Mouse (Mus musculus) heart, embryonic 14.5 days (tissue): ENCODE results near the gene Pcdh9. TPM values are rescaled to one million over a fixed set of nuclear protein-coding genes. Genes with fewer than 3 reads are reported as not detected.
A peak's percentile ranks its signal among the peaks of the same experiment; 100 is the strongest.

Experiments used
- ATAC-seq: fragments of 200-750 bp; cut with Nextera tagmentation; 2 replicates; pipeline ENCODE4 v1.8.0; 2017; ENCODE audit warnings: low read depth, moderate TSS enrichment; ENCODE audit not compliant: insufficient number of reproducible peaks, insufficient read depth, low FRiP score
- H3K27ac ChIP-seq, 2 experiments: fragments of 200-500 bp in 1 of 2; fragments of 300-500 bp in 1 of 2; sonication (generic) in 1 of 2; replicated peaks in 1 of 2; 2 replicates each; pipeline ENCODE4 v1.5.1; 2012 to 2014; ENCODE audit warnings: low read depth in 2 of 2, low read length in 2 of 2, control low read depth in 1 of 2, mild to moderate bottlenecking in 1 of 2, mixed read lengths in 1 of 2; ENCODE audit not compliant: control insufficient read depth in 1 of 2, insufficient read depth in 1 of 2
- H3K27me3 ChIP-seq: fragments of 300-500 bp; sonication (generic); 2 replicates; pipeline ENCODE4 v1.6.1; 2014; ENCODE audit warnings: mild to moderate bottlenecking, low read length, control low read depth; ENCODE audit not compliant: control insufficient read depth, insufficient read depth
- H3K36me3 ChIP-seq: fragments of 300-500 bp; sonication (generic); 2 replicates; pipeline ENCODE4 v1.6.1; 2014; ENCODE audit warnings: mild to moderate bottlenecking, control low read depth, low read length, mixed read lengths; ENCODE audit not compliant: control insufficient read depth, insufficient read depth
- H3K4me1 ChIP-seq, 2 experiments: fragments of 200-500 bp in 1 of 2; fragments of 300-500 bp in 1 of 2; sonication (generic) in 1 of 2; 2 replicates each; pipeline ENCODE4 v1.6.1; 2012 to 2014; ENCODE audit warnings: low read length in 2 of 2, control low read depth in 1 of 2, mixed read lengths in 1 of 2; ENCODE audit not compliant: control insufficient read depth in 2 of 2, insufficient read depth in 2 of 2
- H3K4me2 ChIP-seq: fragments of 300-500 bp; sonication (generic); 2 replicates; pipeline ENCODE4 v1.6.1; 2014; ENCODE audit warnings: mild to moderate bottlenecking, low read length
- H3K4me3 ChIP-seq, 2 experiments: fragments of 200-500 bp in 1 of 2; fragments of 300-500 bp in 1 of 2; sonication (generic) in 1 of 2; 2 replicates each; pipeline ENCODE4 v1.5.1; 2012 to 2014; ENCODE audit warnings: low read length in 2 of 2, mild to moderate bottlenecking in 2 of 2, control low read depth in 1 of 2, low read depth in 1 of 2, moderate library complexity in 1 of 2; ENCODE audit not compliant: control insufficient read depth in 1 of 2, insufficient read depth in 1 of 2
- H3K9ac ChIP-seq: fragments of 300-500 bp; sonication (generic); 2 replicates; pipeline ENCODE4 v1.6.1; 2014; ENCODE audit warnings: mild to moderate bottlenecking, low read length
- H3K9me3 ChIP-seq: fragments of 300-500 bp; sonication (generic); 2 replicates; pipeline ENCODE4 v1.6.1; 2016; ENCODE audit warnings: low read length, control low read depth; ENCODE audit not compliant: control insufficient read depth
- WGBS: fragments of 180-500 bp; shearing (Covaris S2); extraction: QIAGEN DNeasy Blood & Tissue Kit; methylation state at CpG from one replicate; pipeline ENCODE4 v1.1.7; 2014; 5-methylcytosine and 5-hydroxymethylcytosine counted together
- polyA plus RNA-seq: library from polyadenylated mRNA; unstranded; fragments of >200 nt; fragmentation: Nextera tagmentation; extraction: Ambion mirVana; gene quantifications from 2 replicates; pipeline ENCODE4 v1.2.1, GENCODE M21; 2014

Pcdh9 gene
- polyA plus RNA-seq, 1 experiment from 2014 or later, result 8.1 TPM

DNA sequence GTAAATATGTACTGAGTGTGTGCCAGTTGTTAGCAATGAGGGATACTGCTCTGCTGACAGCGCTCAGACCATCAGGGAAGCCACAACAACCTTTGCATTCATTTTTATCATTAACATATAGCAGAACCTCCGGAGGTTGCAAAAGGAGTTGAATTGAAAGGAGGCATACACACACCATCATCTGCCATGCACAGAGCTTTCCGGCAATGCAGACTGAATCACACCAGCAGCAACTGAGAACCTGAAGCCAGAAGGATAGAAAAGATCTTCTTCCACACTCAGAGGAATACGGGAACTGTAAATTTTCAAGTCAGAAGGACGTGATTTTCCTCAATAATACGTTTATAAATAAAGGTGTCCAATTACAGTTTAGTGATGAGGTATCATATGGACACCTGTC, 747.1 kb downstream of the Pcdh9 start:
- Histone ChIP-seq H3K9me3 (no peaks in the 10 kb centered on the region), H3K4me3 (no peak overlapping the region), H3K4me1 (no peaks in the 10 kb centered on the region), H3K36me3 (no peaks in the 10 kb centered on the region), H3K27ac (no peak overlapping the region), H3K27me3 (no peaks in the 10 kb centered on the region), H3K4me2 (no peak overlapping the region), H3K9ac (no peak overlapping the region)
- 81% methylated on average over 6 of the region's 6 CpGs for WGBS
- no peak for ATAC-seq

DNA sequence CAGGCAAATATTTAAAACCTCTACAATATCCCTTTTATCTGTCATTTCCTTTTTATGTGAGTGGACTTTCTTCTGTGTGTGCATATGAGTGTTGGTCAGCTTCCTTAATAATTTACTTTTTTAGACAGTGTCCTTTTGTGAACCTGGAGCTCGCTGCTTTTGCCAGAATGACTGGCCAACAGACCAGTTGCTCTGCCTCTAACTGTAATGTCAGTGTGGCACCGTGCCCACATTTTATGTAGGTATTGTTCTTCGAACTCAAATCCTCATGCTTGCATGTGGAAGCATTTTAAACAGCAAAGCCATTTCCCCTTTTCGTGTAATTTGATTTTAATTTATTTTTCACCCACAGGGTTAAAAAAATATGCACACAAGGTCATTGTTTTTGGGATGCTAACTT, 748.4 kb downstream of the Pcdh9 start:
- ATAC-seq, result no peak
- no peaks in the 10 kb centered on the region for H3K4me1 ChIP-seq
- H3K9ac ChIP-seq, result no peak overlapping the region
- H3K4me3 ChIP-seq, result no peak overlapping the region
- H3K27me3 ChIP-seq, result no peaks in the 10 kb centered on the region
- H3K27ac ChIP-seq, result no peak overlapping the region
- no peaks in the 10 kb centered on the region for H3K9me3 ChIP-seq
- WGBS, result 79% methylated on average over 4 of the region's 4 CpGs
- no peaks in the 10 kb centered on the region for H3K36me3 ChIP-seq
- no peak overlapping the region for H3K4me2 ChIP-seq

DNA sequence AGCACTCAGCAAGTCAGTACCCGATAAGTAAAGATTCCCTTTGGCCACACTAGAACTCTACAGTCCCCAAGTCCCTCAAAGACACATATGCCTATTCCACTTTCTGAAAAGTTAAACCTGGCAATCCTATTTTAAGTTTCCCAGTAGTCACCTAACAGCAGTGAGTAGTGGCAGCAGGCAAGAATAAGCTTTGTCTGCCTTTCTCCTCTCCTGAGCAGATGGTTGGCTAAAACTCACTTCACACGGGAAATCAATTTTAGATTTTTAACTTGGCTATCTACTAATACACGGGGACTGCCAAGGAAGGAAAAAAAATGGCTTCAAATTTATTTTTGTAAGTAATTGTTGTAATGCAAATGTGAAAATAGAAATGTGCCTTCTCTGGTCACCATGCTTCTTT, 763.5 kb downstream of the Pcdh9 start:
- no peak overlapping the region for H3K4me2 ChIP-seq
- no peak overlapping the region for H3K4me3 ChIP-seq
- no peaks in the 10 kb centered on the region for H3K27me3 ChIP-seq
- no peak overlapping the region for H3K9ac ChIP-seq
- no peak for ATAC-seq
- 67% methylated on average over 3 of the region's 3 CpGs for WGBS
- H3K4me1 ChIP-seq, result no peaks in the 10 kb centered on the region
- no peak overlapping the region for H3K27ac ChIP-seq
- no peaks in the 10 kb centered on the region for H3K9me3 ChIP-seq
- H3K36me3 ChIP-seq, result no peaks in the 10 kb centered on the region

DNA sequence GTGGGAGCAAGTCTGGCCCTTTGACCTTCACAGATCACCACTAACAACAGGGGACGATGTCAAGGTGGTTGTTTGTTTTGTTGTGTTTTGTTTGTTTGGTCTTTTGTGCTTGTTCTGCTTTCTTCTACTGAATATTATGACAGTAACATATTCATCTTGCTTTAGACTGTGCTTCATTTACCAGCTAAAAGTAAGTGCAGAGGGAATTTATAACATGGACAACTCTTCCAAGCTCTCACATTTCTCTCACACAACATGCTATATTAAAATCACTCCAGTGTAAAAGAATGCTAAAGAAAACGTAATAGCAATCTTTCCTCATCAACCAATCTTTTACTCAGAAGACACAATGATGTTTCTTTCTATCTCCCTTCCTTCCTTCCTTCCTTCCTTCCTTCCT, 787.7 kb downstream of the Pcdh9 start:
- WGBS, result 68% methylated on average over 2 of the region's 2 CpGs
- ATAC-seq, result no peak
- H3K27ac ChIP-seq, result no peak overlapping the region

DNA sequence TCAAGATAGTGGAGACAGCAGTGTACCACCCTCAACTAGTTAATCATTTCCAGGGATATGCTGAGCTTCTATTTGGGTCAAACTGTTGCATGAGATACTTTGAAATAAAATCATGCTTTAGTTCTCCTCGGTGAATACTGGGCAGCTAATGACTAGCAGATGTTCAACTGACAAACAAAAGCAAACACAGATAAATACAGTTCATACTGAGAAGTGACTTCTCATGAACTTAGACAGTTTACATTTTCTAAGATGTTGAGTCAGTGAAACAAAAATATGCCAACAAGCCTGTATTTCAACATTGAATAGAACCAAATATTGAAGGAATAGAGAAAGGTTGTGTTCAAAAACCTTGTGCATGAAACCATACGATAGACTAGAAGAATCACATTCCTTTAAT, 795.4 kb downstream of the Pcdh9 start:
- Histone ChIP-seq H3K9ac (no peak overlapping the region), H3K27me3 (no peaks in the 10 kb centered on the region), H3K4me2 (no peak overlapping the region), H3K27ac (no peak overlapping the region), H3K4me3 (no peak overlapping the region), H3K36me3 (no peaks in the 10 kb centered on the region), H3K4me1 (peaks cover 4 to 12% of the 10 kb centered on the region in 2 experiments), H3K9me3 (no peaks in the 10 kb centered on the region)
- 73% methylated on average over 2 of the region's 2 CpGs for whole genome bisulfite sequencing
- no peak for ATAC-seq

More for the DNA sequence above, 787.7 kb downstream of the Pcdh9 start:
- Histone ChIP-seq H3K36me3 (no peaks in the 10 kb centered on the region), H3K4me2 (no peak overlapping the region), H3K4me1 (no peaks in the 10 kb centered on the region), H3K27me3 (no peaks in the 10 kb centered on the region), H3K4me3 (no peak overlapping the region), H3K9me3 (no peaks in the 10 kb centered on the region), H3K9ac (no peak overlapping the region)

DNA sequence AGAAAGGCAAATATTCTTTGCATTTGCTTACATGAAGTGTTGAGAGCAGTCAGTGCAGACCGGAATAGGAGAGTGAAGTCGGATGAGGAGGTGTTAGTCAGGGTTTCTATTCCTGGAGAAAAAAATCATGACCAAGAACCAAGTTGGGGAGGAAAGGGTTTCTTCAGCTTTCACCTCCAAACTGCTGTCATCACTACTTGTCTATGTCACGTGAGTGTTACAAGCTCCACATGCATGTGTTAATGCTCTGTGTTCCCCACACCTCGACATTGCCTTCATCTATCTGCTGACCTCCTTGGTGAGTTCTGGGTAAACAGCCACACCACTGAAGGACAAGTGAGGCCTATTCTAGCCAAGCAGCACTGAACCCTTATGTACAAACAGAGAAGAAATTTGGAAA, 797.7 kb downstream of the Pcdh9 start:
- ATAC-seq, result peak; percentile 78; the same call in 1 of the 2 replicates

DNA sequence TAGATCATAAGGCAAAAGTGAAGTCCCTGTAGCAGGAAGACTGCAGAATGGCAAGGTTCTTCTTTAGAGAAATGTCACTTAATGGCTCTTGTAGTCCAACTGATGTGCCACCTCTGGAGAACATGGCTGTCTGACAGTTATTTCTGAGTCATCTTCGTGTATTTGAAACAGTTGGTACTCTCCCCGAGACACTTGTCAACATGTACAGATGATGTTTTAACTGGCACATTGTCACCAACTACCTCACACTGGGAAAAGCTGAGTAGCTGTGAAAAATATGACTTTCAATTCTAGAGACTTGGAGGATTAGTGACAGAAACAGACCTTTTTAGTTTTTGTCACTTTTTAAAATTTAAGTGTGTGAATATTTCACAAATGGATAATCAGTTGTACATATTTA, 804.8 kb downstream of the Pcdh9 start:
- H3K4me1 ChIP-seq, result no peaks in the 10 kb centered on the region
- ATAC-seq, result no peak
- H3K27ac ChIP-seq, result no peak overlapping the region
- H3K4me3 ChIP-seq, result no peak overlapping the region
- no peak overlapping the region for H3K9ac ChIP-seq
- WGBS, result 60% methylated on average over 2 of the region's 2 CpGs
- H3K4me2 ChIP-seq, result no peak overlapping the region
- no peaks in the 10 kb centered on the region for H3K9me3 ChIP-seq
- H3K36me3 ChIP-seq, result no peaks in the 10 kb centered on the region
- H3K27me3 ChIP-seq, result no peaks in the 10 kb centered on the region

More for the DNA sequence above, 797.7 kb downstream of the Pcdh9 start:
- no peaks in the 10 kb centered on the region for H3K27me3 ChIP-seq
- WGBS, result 21% methylated on average over 4 of the region's 4 CpGs
- peak overlapping the region; percentile 30 to 78; a peak in 3 of 4 replicates for H3K27ac ChIP-seq
- no peaks in the 10 kb centered on the region for H3K36me3 ChIP-seq
- no peaks in the 10 kb centered on the region for H3K9me3 ChIP-seq
- peaks cover 4 to 12% of the 10 kb centered on the region in 2 experiments for H3K4me1 ChIP-seq
- H3K9ac ChIP-seq, result no peak overlapping the region
- no peak overlapping the region for H3K4me3 ChIP-seq
- H3K4me2 ChIP-seq, result no peak overlapping the region

DNA sequence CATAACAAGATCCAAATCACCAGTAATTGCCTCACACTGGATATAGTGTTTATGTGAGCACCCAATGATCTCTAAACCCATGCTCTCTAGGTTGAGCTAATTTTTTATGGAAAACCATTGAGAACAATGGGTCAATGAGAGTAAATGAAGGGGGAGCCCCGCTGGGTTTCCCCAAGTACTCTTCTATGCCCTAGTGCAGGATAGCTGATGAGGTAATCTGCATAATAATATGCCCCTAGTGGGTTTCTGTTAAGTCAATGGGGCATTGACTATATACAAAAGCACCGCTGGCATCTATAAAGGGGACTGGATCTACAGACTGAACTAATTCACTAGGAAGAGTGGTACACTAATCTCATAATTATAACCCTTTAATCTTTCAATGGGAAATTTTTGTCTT, 807.3 kb downstream of the Pcdh9 start:
- 51% methylated on average over 2 of the region's 2 CpGs for WGBS
- H3K4me2 ChIP-seq, result no peak overlapping the region
- H3K27me3 ChIP-seq, result no peaks in the 10 kb centered on the region
- H3K4me1 ChIP-seq, result no peaks in the 10 kb centered on the region
- H3K9ac ChIP-seq, result no peak overlapping the region
- no peak overlapping the region for H3K4me3 ChIP-seq
- no peak overlapping the region for H3K27ac ChIP-seq
- ATAC-seq, result no peak
- H3K9me3 ChIP-seq, result no peaks in the 10 kb centered on the region
- no peaks in the 10 kb centered on the region for H3K36me3 ChIP-seq
